Mouse (Mus musculus) neutrophil, adult 83 days (primary cell): ENCODE data around the gene Mzf1. TPM values are rescaled to one million over a fixed set of nuclear protein-coding genes. Genes with fewer than 3 reads are reported as not detected.

Experiments used
- total RNA-seq, 2 experiments: library from RNA; stranded (reverse); gene quantifications; one replicate each; pipeline ENCODE4 v1.2.4; 2023

Gene Mzf1
- total RNA-seq, result 1 to 10 TPM in 1 of 2 experiments, under 1 TPM in 1; 0.46 to 1.4 TPM

DNA sequence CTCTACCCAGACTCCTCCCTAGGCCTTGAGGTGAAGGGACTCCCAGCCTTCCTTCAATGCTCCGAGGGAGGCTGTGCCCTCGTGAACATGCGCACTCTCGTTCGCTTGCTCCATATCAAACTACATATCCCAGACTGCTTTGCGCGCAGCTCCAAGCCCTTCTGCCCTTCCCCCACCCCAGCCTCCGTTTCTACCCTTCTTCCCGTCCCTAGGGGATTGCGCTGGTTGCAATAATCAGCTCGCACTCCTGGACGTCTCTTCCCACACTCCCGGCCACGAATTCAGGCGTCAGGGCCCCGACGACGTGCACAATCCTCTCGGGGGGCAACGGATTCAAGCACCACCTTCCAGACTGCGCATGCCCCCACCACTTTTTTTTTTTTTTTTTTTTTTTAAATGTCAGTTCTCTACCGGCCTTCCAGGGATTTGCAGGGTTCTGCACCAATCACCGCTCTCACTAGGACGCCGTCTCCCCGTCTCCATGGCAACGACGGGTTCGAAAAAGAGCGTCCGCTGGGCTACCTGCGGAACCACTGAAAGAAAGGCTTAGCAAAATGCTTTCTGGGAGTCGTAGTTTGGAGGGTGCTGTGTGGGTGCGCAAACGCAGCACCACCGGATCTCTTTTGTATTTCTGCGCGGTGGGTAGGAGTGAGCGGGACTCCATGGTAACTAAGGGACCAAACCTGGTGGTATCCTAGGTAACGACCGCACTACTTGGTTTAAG lies at the start of gene Mzf1:
TSS of gene Mzf1 (minus strand) at position 478 of the 724 bp plus-strand sequence.

DNA sequence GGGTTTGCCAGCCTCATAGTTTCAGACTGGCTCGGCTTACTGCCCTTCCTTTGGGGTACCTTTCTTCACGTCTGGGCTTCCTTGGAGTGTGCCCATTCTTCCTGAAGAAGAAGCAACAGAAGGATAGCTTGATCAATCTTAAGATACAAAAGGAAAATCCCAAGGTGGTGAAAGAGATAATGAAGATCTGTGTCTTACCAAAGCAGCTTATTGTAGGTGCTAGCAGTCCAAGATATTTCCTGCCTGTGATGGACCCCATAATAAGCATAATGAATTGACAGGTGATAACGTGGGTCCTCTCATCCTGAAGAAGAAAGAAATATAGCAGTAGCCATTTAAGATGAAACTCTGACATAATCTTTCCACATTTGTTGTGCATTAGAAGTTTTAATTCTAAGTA lies 40.5 kb upstream of the Mzf1 start, which contains the start of gene Vmn1r85:
TSS of gene Vmn1r85 (minus strand) at position 101 of the 400 bp plus-strand sequence.

DNA sequence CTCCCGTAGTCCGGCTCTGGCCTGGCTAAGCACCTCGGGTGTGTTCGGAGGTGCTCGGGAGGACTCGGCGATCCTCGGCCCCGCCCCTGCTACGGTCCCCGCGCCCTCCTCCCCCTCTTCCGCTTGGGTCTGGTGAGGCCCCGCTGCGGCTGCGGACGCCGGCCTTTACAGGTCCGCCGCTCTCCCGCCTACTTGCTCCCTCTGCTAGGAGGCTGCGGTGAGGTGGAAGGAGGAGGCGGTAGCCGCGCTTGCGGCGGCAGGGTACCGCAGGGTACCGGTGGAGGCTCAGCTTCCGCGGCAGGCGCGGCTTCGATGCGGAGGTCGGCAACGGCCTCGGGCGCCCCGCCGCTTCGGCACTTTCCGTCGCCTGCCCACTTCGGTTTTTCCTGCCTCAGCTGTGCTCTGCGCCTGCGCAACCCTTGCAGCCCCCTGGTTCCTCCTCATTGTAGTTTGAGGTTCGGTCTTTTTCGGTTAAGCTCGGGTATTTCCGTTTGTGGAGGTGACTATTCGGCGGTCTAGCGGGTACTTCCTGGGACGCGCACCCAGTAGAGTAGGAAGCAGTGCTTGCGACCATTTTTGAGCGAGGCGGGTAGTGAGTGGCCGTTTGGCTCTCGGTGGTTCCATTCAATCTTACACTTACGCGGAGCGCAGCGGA lies 16.5 kb downstream of the Mzf1 start, which contains the start of gene Ube2m:
TSS of gene Ube2m (minus strand) at position 375 of the 655 bp plus-strand sequence.

DNA sequence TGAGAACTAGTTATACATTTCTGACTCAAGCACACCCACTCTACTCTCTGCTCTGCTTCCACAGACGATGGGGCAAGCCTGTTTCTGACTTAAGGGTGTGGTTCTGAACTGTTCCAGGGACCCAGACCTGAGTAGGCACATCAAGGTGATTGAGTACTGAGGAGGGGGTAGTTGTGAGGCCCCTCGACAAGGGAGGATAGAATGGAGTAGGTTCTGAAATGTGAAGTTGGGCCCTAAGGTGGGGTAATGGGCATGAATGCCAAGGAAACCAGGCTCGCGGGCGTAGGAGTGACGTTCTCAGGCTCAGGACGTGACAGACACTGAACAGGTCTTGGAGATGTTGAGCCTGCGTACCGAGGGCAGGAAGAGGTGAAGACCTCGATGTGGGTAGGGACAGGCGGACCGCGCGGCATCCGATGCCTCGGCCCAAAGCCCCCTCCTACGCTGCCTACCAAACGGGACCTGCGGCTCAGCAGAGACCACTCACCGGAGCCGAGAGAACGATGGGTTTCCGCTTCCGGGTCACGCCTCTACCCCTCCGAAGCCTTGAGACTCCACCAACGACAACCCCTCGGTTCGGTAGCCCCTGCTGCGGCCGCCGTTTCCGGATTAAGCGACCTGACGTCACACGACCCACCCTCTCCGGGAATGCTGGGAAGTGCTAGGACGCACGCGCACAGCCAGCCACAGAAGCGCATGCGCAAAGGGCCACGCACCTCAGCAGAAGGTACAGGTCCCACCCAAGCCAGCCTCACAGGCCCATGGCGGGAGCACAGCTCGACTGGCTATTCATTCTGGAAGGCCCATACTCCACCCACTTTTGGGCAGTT lies 20.2 kb downstream of the Mzf1 start, which contains the start of gene Chmp2a:
TSS of gene Chmp2a (minus strand) at position 660 of the 830 bp plus-strand sequence.

DNA sequence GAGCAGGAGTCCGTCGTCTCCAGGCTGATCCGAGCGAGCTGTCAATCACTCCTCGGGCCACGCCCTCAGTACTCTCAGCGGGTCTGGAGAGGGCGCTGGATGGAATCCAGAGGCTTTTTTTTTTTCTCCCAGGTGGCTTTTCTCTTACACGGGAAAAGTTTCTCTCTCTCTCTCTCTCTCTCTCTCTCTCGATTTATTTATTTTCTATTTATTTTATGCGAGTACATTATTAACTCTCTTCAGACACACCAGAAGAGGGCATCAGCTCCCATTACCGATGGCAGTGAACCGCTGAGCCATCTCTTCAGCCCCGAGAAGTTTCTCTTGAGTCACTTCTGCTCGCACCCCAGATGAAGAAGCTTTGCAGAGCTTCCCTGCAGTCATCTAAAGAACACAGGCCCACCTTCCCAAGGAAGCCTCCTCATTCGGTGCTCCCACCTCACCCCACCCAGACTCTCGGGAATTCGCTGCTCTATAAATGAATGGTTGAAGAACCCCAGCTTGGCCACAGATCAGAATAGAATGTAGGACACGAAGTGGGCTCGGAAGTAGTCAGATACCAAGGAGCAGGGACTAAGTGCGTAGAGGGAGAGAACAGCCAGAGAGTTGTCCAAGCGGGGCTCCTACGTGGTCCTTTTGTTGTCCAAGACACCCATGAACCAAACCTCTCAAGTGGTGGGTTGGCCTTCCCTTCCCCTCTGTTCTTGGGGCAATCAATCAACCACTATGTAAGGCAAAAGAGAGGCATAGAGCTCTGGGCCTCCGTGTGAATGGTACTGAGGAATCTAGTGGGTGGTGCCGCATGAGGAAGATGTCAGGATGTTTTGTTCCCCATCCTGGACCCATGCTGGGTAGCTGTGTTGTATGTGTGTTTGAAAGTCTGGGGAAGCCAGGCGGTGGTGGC lies 44.3 kb downstream of the Mzf1 start, which contains the start of gene Zbtb45:
TSS of gene Zbtb45 (minus strand) at position 30 of the 904 bp plus-strand sequence.

DNA sequence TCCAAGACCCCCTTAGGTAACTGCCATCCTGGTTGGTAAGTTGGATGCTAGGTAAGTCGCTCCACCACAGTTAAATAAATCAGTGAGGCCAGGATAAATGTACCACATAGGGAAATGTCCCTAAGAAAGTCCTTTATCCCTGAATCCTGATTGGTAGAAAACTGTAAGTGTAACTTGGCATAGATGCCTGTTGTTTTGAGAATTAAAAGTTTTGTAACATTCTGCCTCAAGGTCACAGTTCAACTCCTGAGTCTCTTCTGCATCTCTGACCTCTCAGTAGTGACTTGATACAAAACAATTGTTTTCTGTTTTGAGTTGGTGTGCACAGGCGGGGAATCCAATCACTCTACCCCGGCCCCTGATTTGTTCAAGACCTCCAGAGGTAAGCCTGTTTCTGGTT lies 55.7 kb downstream of the Mzf1 start, which contains the start of gene Trim28:
TSS of gene Trim28 (plus strand) at position 264 of the 400 bp plus-strand sequence.

DNA sequence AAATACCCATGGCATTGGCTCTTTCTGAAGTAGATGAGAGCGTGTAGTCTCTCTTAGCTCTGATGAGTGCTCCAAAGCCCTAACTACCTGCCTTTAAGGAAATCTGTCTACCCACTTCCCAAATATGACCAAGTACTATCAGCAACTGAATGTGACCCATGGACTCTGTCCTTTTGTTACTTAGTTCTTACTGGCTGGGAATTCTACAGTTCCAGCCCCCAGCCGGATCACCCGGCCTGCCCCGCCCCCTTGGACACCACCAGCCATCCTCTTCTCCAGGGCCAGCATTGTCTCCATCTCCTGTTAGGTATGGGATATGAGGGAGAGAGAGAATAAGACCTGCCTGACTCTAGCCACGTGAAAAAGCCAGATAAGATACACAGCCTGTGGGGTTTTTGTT lies 56.5 kb downstream of the Mzf1 start, which contains the start of gene Slc27a5:
TSS of gene Slc27a5 (minus strand) at position 140 of the 400 bp plus-strand sequence.

Other genes starting within 250 kb of the Mzf1 start
- gene Zfp329, start 235.9 kb downstream of the Mzf1 start, total RNA-seq, result 1 to 10 TPM; 3.9 to 4.4 TPM
- 10 to 100 TPM; 23.4 to 24.6 TPM for gene Zfp110, start 220.0 kb downstream of the Mzf1 start, total RNA-seq
- gene Zfp128, start 173.6 kb downstream of the Mzf1 start, total RNA-seq, result 1 to 10 TPM; 1.2 to 1.4 TPM
- 1 to 10 TPM; 5.5 to 6.7 TPM for gene Zscan22, start 156.9 kb downstream of the Mzf1 start, total RNA-seq
- 100 to 1,000 TPM; 779 to 842 TPM for gene Rps5, start 132.5 kb downstream of the Mzf1 start, total RNA-seq
- under 1 TPM; 0.33 to 0.40 TPM for gene Rnf225, start 127.3 kb downstream of the Mzf1 start, total RNA-seq
- 1 to 10 TPM; 2.4 to 3.3 TPM for gene Zfp324, start 88.9 kb downstream of the Mzf1 start, total RNA-seq
- 1 to 10 TPM; 3.0 to 4.6 TPM for gene Zfp446, start 76.9 kb downstream of the Mzf1 start, total RNA-seq
- not detected for gene Slc27a5, start 56.6 kb downstream of the Mzf1 start, total RNA-seq
- 100 to 1,000 TPM; 166 to 184 TPM for gene Trim28, start 55.6 kb downstream of the Mzf1 start, total RNA-seq
- 10 to 100 TPM; 14.6 to 15.6 TPM for gene Zbtb45, start 44.7 kb downstream of the Mzf1 start, total RNA-seq
- gene Chmp2a, start 20.0 kb downstream of the Mzf1 start, total RNA-seq, result 100 to 1,000 TPM; 146 to 163 TPM
- gene Ube2m, start 16.5 kb downstream of the Mzf1 start, total RNA-seq, result 10 to 100 TPM; 86.2 to 93.4 TPM
- not detected for gene Vmn1r85, start 40.4 kb upstream of the Mzf1 start, total RNA-seq
- gene Vmn1r86, start 65.2 kb upstream of the Mzf1 start, total RNA-seq, result not detected
- gene Vmn1r87, start 85.4 kb upstream of the Mzf1 start, total RNA-seq, result not detected
- under 1 TPM; 0.07 to 0.11 TPM for gene Vmn1r88, start 104.8 kb upstream of the Mzf1 start, total RNA-seq
- gene Vmn1r89, start 158.3 kb upstream of the Mzf1 start, total RNA-seq, result not detected
- gene Lig1, start 222.5 kb upstream of the Mzf1 start, total RNA-seq, result 10 to 100 TPM; 67.4 to 83.8 TPM
- gene Zswim9, start 224.0 kb upstream of the Mzf1 start, total RNA-seq, result 1 to 10 TPM; 1.5 to 2.1 TPM